Mouse (Mus musculus): ENCODE data around the gene Kri1. TPM values are rescaled to one million over a fixed set of nuclear protein-coding genes. Genes with fewer than 3 reads are reported as not detected.
"Not testable (repeated sequence)": the region's sequence is repeated elsewhere in the genome, so short reads cannot be mapped to it uniquely, and the experiment has no call there.

Gene Kri1
- polyA plus RNA-seq, 1 experiment from 2014 or later: 10.5 TPM

DNA sequence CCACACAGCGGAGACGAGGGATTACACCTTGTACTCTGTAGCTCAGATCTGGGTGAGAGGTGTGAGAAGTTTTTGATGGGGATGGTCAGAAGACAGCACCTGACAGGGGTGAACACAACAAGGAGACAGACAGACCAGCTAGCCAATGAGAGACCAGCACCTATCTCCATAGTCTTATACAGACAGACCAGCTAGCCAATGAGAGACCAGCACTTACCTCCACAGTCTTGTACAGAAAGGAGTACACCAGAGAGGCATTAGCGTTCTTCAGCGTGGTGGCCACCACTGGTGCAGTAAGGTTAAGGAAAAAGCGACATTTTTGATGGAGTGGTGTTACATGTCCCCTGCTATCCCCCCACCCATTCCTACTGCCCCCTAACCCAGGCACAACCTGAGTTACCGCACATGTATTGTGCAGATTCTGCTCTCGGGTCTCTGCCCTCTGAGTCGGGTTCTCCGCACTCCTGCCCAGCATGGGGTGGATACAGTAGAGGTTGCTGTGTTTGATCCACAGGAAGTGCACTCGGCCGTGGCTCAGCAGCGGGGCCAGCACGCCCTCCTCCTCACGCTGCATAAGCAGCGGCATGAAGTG lies 21.5 kb upstream of the Kri1 start:
- H3K36me3 ChIP-seq (ENCODE audit: control insufficient read depth, insufficient read depth): no peaks in the 10 kb centered on the region
- no peak overlapping the region for H3K9ac ChIP-seq (ENCODE audit: low read length)
- no peak for ATAC-seq (replicated peaks; ENCODE audit: extremely low read depth, insufficient read depth, low FRiP score)
- no peak overlapping the region for H3K27ac ChIP-seq (ENCODE audit: low read length)
- H3K9me3 ChIP-seq (replicated peaks; ENCODE audit: control insufficient read depth, low read length): no peaks in the 10 kb centered on the region
- H3K4me1 ChIP-seq (ENCODE audit: control insufficient read depth, insufficient read depth, low read length): peaks cover 2% of the 10 kb centered on the region; the same call in 1 of the 2 replicates
- H3K27me3 ChIP-seq (ENCODE audit: control insufficient read depth, insufficient read depth, low read length): peaks cover 7% of the 10 kb centered on the region
- WGBS: 64% methylated on average over 15 of the region's 15 CpGs
- no peak overlapping the region for H3K4me2 ChIP-seq (ENCODE audit: low read depth, low read length)
- no peak overlapping the region for H3K4me3 ChIP-seq (ENCODE audit: low read length)

DNA sequence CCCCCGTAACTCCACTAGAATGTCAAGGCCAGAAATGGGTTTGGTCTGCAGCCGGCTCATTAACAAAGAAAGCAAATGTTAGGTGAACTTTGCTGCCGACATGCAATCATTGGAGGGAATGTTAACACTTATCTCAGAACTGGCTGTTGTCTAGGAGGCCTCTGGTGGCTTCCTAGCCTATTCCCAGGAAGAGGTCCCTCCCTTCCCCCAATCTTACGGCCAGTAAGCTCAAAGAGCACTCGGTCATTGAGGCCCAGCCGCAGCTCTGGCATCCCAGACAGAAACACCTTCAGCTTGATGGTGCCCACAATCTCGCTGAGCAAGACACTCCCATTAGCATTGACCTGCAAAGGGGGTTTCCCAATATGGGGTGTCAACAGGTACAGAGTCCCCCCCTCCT lies 17.3 kb upstream of the Kri1 start:
- H3K27ac ChIP-seq (ENCODE audit: low read length): no peak overlapping the region
- WGBS: 65% methylated on average over 7 of the region's 7 CpGs

DNA sequence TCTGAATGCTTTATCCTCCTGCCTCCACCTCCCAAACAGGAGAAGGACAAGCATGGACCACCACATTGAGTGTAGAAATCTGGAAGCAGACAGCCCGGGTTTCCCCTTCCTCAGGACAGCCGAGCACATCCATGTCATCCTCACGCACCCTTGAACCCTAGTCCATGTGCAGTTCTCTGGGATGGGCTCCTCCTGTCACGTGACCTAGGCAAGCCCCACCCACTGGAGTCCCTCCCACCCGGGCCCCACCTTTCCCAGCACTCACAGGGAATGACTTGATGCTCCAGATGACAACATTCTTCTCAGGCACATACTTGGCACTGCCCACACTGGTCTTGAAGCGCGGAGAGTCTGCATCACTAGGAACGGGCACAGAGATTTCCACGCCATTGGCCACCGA lies 11.2 kb upstream of the Kri1 start:
- no peak overlapping the region for H3K4me2 ChIP-seq (ENCODE audit: low read depth, low read length)
- WGBS: 84% methylated on average over 10 of the region's 10 CpGs
- H3K27ac ChIP-seq (ENCODE audit: low read length): no peak overlapping the region
- ATAC-seq (replicated peaks; ENCODE audit: extremely low read depth, insufficient read depth, low FRiP score): no peak
- no peak overlapping the region for H3K9ac ChIP-seq (ENCODE audit: low read length)
- no peaks in the 10 kb centered on the region for H3K36me3 ChIP-seq (ENCODE audit: control insufficient read depth, insufficient read depth)
- no peaks in the 10 kb centered on the region for H3K27me3 ChIP-seq (ENCODE audit: control insufficient read depth, insufficient read depth, low read length)
- no peaks in the 10 kb centered on the region for H3K4me1 ChIP-seq (ENCODE audit: control insufficient read depth, insufficient read depth, low read length)
- H3K4me3 ChIP-seq (ENCODE audit: low read length): no peak overlapping the region
- no peaks in the 10 kb centered on the region for H3K9me3 ChIP-seq (replicated peaks; ENCODE audit: control insufficient read depth, low read length)

More for the DNA sequence above, 17.3 kb upstream of the Kri1 start:
- no peak for ATAC-seq (replicated peaks; ENCODE audit: extremely low read depth, insufficient read depth, low FRiP score)
- no peaks in the 10 kb centered on the region for H3K27me3 ChIP-seq (ENCODE audit: control insufficient read depth, insufficient read depth, low read length)
- H3K4me3 ChIP-seq (ENCODE audit: low read length): no peak overlapping the region
- no peaks in the 10 kb centered on the region for H3K9me3 ChIP-seq (replicated peaks; ENCODE audit: control insufficient read depth, low read length)
- no peak overlapping the region for H3K4me2 ChIP-seq (ENCODE audit: low read depth, low read length)
- H3K36me3 ChIP-seq (ENCODE audit: control insufficient read depth, insufficient read depth): no peaks in the 10 kb centered on the region
- no peak overlapping the region for H3K9ac ChIP-seq (ENCODE audit: low read length)
- H3K4me1 ChIP-seq (ENCODE audit: control insufficient read depth, insufficient read depth, low read length): no peaks in the 10 kb centered on the region

DNA sequence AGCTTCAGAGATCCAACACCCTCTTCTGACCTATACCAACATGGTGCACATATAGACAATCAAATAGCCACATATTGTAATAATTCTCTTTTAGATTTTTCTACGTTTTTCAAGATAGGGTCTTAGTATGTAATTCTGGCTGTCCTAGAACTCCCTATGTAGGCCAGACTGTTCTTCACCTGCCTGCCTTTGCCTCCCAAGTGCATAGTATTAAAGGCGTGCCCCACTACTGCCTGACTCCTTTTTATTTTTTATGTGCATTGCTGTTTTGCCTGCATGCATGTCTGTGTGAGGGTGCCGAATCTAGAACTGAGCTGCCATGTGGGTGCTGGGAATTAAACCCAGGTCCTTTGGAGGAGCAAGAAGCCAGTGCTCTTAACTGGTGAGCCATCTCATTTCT lies 4.5 kb upstream of the Kri1 start:
- no peak overlapping the region for H3K27ac ChIP-seq (ENCODE audit: low read length)
- no peaks in the 10 kb centered on the region for H3K9me3 ChIP-seq (replicated peaks; ENCODE audit: control insufficient read depth, low read length)
- 92% methylated on average over 3 of the region's 3 CpGs for WGBS
- H3K4me2 ChIP-seq (ENCODE audit: low read depth, low read length): no peak overlapping the region
- H3K4me1 ChIP-seq (ENCODE audit: control insufficient read depth, insufficient read depth, low read length): peaks cover 18% of the 10 kb centered on the region
- no peak overlapping the region for H3K4me3 ChIP-seq (ENCODE audit: low read length)
- no peak overlapping the region for H3K9ac ChIP-seq (ENCODE audit: low read length)
- no peak for ATAC-seq (replicated peaks; ENCODE audit: extremely low read depth, insufficient read depth, low FRiP score)
- no peaks in the 10 kb centered on the region for H3K27me3 ChIP-seq (ENCODE audit: control insufficient read depth, insufficient read depth, low read length)
- H3K36me3 ChIP-seq (ENCODE audit: control insufficient read depth, insufficient read depth): no peaks in the 10 kb centered on the region

DNA sequence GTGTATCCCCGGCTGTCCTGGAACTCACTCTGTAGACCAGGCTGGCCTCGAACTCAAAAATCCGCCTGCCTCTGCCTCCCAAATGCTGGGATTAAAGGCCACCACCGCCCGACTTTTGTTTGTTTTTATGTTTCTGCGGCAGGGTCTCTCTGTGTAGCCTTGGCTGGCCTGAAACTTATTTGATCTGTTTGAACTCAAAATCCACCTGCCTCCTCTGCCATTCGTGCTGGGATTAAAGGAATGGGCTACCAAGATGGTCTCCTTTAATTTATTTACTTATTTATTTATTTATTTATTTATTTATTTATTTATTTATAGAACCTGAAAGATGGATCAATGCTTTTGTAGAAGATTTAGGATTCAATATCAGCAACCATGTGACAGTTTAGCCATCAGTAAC lies 4.1 kb upstream of the Kri1 start:
- 17% methylated on average over 7 of the region's 7 CpGs for WGBS

DNA sequence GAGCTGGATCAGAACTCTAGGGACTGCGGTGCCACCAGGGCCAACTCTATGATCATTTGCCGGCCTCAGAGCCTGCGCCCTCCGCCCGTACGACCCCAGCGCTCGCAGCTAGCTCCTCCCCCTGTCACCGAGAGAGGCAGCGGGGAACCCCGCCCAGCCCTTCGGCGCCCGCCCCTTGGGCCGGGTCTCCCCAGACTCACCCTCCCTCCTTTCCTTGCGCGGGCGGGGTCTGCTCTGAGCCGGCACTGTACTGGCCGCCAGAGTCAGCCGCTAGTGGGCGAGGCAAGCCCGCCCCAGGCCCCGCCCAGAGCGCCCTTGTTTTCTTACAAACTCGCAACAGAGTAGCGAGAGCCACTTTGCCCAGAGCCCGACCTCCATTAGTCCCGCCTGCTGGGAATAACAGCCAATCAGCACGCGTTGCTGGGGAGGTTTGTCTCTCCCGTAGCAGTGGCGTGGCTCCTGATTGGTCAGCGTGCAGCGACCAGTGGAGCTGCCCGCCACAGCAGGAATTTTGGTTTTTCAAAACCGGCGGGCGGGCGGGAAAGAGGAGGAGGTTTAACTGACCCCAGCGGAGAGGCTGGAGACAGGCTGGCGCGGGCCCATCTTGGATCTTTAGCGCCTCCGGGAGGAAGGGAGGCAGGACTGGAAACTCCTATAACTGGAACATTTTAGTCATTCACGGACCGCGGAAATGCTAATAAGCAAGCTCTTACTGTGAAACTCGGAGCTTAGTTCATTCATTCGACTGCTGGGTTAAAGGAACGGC lies 3.4 kb upstream of the Kri1 start, which contains the start of gene Cdkn2d:
Cdkn2d (minus strand) TSS at position 386 of the 766 bp plus-strand sequence.
- Histone ChIP-seq H3K27me3 (ENCODE audit: control insufficient read depth, insufficient read depth, low read length) (no peaks in the 10 kb centered on the region), H3K4me1 (ENCODE audit: control insufficient read depth, insufficient read depth, low read length) (peaks cover 29% of the 10 kb centered on the region), H3K4me3 (ENCODE audit: low read length) (peak within 1 kb of the TSS; percentile 81), H3K9ac (ENCODE audit: low read length) (peak within 1 kb of the TSS; percentile 85), H3K27ac (ENCODE audit: low read length) (peak within 1 kb of the TSS; percentile 83), H3K9me3 (replicated peaks; ENCODE audit: control insufficient read depth, low read length) (no peaks in the 10 kb centered on the region), H3K36me3 (ENCODE audit: control insufficient read depth, insufficient read depth) (no peaks in the 10 kb centered on the region), H3K4me2 (ENCODE audit: low read depth, low read length) (peak within 1 kb of the TSS; percentile 71)
- peak; percentile 93 for ATAC-seq (replicated peaks; ENCODE audit: extremely low read depth, insufficient read depth, low FRiP score)
- under 1% methylated on average over 51 of the region's 51 CpGs for WGBS

More for the DNA sequence above, 4.1 kb upstream of the Kri1 start:
- ATAC-seq (replicated peaks; ENCODE audit: extremely low read depth, insufficient read depth, low FRiP score); H3K27me3 ChIP-seq (ENCODE audit: control insufficient read depth, insufficient read depth, low read length); H3K36me3 ChIP-seq (ENCODE audit: control insufficient read depth, insufficient read depth); H3K9me3 ChIP-seq (replicated peaks; ENCODE audit: control insufficient read depth, low read length): not testable (repeated sequence)
- H3K9ac ChIP-seq (ENCODE audit: low read length): peak overlapping the region; percentile 65
- H3K4me3 ChIP-seq (ENCODE audit: low read length): peak overlapping the region; percentile 57
- H3K4me1 ChIP-seq (ENCODE audit: control insufficient read depth, insufficient read depth, low read length): peaks cover 22% of the 10 kb centered on the region
- H3K4me2 ChIP-seq (ENCODE audit: low read depth, low read length): peak overlapping the region; percentile 68
- H3K27ac ChIP-seq (ENCODE audit: low read length): peak overlapping the region; percentile 83

DNA sequence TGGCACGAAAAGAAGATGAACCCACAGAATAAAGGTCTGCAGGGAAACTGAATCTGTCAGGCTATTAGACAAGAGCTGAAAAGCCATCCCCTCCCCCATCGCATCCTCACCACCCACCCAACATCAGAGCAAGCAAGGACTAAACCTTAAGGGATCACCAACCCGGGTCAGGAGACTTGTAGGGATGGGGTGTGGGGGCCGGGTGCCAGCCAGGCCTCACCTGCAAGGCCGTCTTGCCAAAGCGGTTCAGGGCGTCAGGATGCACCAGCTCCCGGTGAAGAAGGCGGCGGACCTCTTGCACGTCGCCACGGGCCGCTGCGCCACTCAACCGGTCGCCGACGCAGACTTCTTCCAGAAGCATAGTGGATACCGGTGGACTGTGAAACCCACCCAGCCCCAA lies 2.8 kb upstream of the Kri1 start:
- no peaks in the 10 kb centered on the region for H3K27me3 ChIP-seq (ENCODE audit: control insufficient read depth, insufficient read depth, low read length)
- H3K4me1 ChIP-seq (ENCODE audit: control insufficient read depth, insufficient read depth, low read length): peaks cover 29% of the 10 kb centered on the region
- H3K9me3 ChIP-seq (replicated peaks; ENCODE audit: control insufficient read depth, low read length): no peaks in the 10 kb centered on the region
- WGBS: 1% methylated on average over 20 of the region's 20 CpGs
- H3K4me2 ChIP-seq (ENCODE audit: low read depth, low read length): peak overlapping the region; percentile 71
- H3K9ac ChIP-seq (ENCODE audit: low read length): peak overlapping the region; percentile 85
- ATAC-seq (replicated peaks; ENCODE audit: extremely low read depth, insufficient read depth, low FRiP score): no peak
- peak overlapping the region; percentile 81 for H3K4me3 ChIP-seq (ENCODE audit: low read length)
- H3K27ac ChIP-seq (ENCODE audit: low read length): peak overlapping the region; percentile 80
- no peaks in the 10 kb centered on the region for H3K36me3 ChIP-seq (ENCODE audit: control insufficient read depth, insufficient read depth)

DNA sequence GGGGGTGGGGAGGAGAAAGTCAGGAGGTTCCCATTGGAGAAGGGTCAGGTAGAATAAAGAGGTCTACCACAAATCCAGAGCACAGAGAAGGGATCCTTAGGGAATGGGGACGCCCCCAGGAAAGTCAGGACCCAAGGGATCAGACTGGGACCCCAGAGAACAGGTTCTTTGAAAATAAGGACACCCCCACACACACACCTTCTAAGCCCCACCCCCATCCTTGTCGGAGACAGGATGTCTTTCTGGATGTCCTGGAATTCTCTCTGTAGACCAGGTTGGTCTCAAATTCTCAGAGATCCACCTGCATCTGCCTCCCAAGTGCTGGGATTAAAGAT lies 1.5 kb upstream of the Kri1 start:
- Histone ChIP-seq H3K36me3 (ENCODE audit: control insufficient read depth, insufficient read depth) (peaks cover 6% of the 10 kb centered on the region; the same call in 1 of the 2 replicates), H3K27me3 (ENCODE audit: control insufficient read depth, insufficient read depth, low read length) (no peaks in the 10 kb centered on the region), H3K4me2 (ENCODE audit: low read depth, low read length) (peak overlapping the region; percentile 71), H3K4me1 (ENCODE audit: control insufficient read depth, insufficient read depth, low read length) (peaks cover 29% of the 10 kb centered on the region), H3K9ac (ENCODE audit: low read length) (no peak overlapping the region; the same call in none of the 2 replicates), H3K4me3 (ENCODE audit: low read length) (peak overlapping the region; percentile 87), H3K9me3 (replicated peaks; ENCODE audit: control insufficient read depth, low read length) (no peaks in the 10 kb centered on the region), H3K27ac (ENCODE audit: low read length) (no peak overlapping the region; the same call in 1 of the 2 replicates)
- WGBS: 86% methylated on average over 2 of the region's 2 CpGs
- no peak for ATAC-seq (replicated peaks; ENCODE audit: extremely low read depth, insufficient read depth, low FRiP score)
